Mouse (Mus musculus): ENCODE results near the gene Ntm.

Gene Ntm

DNA sequence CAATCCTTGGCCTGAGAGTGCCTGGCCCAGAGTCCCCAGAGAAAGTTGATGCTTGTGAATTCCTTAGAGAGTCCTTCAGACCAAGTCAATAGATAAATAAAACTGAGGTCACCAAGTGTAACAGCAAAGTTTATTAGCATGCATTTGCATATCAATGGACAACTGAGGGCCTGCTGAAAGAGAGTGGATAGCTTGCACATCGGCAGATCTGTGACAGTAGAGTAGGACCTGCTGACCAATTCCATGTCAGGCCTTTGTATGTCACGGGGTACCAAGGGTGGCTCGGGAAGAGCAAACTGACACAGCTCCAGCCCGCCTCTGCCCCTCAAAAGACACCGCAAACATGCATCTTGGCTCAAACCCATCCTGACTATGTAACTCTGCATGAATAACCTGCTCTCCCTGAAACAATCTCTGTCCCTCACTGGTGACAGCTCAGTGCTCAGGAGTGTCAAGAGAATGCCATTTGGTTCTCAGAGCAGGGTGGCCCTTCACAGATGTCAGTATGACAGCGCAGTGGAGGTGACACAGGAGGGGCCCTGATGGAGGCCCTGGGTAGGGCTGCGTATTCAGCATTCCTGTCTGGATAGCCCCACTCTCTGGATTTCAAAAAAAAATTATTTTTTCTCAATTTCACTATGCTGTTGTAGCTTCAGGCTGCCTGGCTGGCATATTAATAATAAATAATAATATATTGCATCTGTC, 305.0 kb downstream of the Ntm start:
- no peak for DNase-seq (ENCODE audit: low spot score)

DNA sequence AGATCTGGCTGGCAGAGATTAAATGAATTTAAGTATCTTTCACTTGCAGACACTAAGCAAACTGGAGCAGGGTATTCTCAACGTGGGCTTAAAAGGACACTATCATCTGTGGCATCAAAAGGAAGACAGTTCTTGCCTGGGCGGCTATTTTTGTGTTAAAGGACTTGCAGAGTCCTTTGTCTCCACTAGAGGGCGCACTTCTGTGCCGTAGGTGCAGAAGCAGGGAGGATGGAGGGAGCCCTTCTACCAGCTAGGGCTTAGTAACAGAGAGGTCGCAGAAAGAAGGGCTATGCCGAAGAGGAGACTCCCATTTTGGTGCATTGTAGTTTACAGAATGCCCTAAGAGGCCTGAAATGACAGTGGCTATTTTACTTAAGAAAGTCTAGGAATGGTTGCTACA, 308.1 kb downstream of the Ntm start:
- peak; percentile 45 for DNase-seq (ENCODE audit: low spot score)

DNA sequence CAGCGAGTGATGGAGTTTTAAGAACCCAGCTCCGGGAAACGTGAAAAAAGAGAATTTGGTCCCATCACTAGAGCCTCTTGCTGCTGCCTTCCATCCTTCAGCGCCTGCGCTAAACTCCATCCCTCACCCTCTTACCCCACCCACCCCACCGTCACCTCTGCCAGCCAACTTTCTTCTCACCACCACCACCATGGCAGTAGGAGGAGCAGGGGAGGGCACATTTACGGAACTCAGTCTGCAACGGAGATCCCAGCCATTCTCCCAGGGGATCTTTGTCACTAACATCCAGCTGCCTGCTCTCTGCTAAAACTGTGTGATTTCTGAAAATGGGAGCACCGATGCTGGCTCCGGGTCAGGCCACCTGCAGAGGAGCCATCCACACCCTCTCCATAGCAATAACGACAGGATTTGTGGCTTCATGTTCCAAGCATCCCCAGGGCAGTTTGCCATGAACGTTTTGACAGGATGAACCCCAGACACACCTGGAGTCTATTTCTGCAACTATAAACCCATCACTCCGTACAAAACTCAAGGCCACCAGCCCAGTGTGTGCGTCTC, 309.2 kb downstream of the Ntm start:
- DNase-seq (ENCODE audit: low spot score) = no peak

DNA sequence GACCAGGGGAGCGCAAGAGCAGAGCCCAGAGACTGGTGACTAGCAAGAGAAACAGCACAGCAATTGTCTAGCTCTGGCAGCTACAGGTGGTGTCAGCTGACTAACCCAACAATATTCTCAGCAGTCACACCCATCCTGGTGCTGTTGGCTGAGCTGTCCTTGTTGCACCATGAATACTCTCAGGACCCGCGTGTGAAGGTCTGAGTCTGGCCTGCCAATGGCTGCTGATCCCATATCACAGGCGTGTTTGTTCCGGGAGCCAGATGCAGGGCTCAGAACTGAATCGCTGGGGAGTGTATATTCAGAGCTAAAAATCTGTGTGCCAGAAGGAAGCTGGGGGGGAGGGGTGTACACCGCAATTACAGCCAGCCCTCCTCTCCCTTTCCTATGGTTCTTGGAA, 310.1 kb downstream of the Ntm start:
- DNase-seq (ENCODE audit: low spot score) = no peak

DNA sequence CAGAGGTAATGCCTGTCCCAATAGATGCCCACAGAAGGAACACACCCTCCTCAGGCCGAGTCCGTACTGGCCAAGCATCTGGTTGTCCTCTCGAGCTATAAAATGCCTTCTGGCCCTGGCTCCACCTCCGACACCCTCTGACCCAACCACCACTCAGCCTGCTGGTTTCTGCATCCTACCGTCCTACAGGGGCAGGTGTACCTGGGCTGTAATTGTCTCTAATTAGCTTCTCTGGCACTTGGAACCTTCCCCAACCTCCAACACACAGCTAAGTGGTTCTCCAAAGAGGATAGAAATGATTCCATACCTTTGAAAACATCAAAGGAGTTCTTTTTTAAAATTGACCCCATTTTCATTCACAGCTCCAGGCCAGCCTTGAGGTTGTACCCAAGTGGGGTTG, 311.1 kb downstream of the Ntm start:
- no peak for DNase-seq (ENCODE audit: low spot score)

DNA sequence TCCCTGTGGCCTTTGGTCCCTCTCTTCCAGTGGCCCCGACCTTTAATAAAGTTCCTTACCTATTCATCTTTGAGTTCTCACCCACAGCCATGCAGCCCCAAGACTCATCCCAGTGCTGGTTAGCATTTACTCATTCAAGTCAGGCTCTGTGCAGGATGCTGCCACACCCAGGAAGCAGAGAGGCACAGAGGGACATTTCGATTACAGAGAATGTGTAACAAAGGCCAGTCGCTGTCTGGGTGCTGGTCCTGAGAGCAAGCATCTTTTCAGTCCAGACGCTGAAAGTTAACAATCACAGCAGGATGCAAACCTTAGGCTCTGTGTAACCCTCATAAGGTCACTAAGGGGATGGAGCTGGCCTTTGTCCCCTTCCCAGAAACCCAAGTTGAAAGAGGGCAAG, 311.7 kb downstream of the Ntm start:
- no peak for DNase-seq (ENCODE audit: low spot score)

DNA sequence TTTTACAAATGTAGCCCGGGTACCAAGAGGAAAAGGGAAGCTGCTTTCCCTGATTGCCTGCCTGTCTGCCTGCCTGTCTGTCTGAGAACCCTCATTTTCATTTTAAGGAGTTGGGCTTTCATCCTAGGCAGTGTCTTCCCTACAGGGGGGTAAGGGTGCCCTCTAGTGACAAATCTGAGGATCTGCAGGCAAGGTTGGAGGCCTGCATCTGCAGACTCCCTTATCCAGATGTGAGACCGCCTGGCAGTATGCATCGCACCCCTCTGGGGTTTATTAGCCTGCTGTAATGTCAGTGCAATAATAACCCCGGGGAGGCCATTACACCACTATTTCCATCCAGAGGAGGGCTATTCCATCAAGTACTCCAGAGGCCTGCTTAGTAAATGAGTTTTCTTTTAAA, 312.3 kb downstream of the Ntm start:
- DNase-seq (ENCODE audit: low spot score) = peak; percentile 58

DNA sequence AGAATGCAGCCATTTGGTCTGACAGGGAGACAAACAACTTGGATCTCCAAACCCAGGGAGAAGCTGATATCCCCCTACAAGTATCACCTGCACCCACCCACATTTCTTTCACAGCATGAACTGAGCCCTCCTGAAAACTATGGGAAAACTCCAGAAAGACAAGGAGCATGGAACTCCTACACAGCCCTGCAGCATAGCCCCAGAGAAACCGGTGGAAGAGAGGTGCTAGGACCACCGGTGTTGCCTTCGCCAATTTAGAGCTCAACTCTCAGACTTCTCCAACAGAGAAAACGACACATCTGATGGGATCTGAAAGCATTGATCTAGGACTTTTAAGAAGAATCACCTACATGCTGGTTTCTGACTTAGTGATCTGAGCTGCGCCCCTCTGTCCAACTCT, 312.7 kb downstream of the Ntm start:
- no peak for DNase-seq (ENCODE audit: low spot score)

DNA sequence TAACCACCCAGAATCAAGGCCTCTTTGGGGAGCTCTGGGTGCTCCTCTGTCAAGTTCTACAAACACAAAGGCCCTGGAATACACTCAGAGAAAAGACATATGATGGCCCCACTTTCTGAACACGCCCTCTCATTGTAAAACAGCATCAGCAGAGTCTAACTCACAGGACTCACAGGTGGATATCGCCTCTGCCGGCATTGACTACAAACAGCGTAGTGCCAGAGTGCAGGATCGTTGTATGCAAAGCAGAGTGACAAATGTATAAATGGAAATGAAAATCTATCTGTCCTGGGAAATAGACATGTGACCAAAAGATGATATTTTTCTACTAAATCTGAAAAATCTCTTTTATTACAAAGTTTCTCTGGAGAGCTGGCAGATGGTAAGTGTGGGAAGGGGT, 314.7 kb downstream of the Ntm start:
- DNase-seq (ENCODE audit: low spot score) = no peak

DNA sequence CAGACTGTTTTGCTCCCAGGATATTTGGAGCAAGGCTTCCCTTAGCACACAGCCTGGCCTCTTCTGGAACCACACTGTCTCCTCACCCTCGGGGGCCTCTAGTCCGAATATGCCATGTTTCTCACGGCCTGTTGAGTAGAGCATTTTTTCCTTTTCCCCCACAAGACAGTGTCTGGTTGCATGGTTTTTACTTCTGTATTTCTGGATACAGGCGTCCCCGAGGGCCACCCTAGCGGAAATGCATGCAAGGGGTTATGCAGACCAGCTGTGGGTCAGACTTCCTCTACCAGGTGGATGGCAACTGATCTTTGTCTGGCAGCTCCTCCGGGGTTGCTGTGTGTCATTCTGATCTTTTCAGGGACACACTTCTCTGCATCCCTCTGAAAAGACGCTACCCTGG, 315.2 kb downstream of the Ntm start:
- no peak for DNase-seq (ENCODE audit: low spot score)

DNA sequence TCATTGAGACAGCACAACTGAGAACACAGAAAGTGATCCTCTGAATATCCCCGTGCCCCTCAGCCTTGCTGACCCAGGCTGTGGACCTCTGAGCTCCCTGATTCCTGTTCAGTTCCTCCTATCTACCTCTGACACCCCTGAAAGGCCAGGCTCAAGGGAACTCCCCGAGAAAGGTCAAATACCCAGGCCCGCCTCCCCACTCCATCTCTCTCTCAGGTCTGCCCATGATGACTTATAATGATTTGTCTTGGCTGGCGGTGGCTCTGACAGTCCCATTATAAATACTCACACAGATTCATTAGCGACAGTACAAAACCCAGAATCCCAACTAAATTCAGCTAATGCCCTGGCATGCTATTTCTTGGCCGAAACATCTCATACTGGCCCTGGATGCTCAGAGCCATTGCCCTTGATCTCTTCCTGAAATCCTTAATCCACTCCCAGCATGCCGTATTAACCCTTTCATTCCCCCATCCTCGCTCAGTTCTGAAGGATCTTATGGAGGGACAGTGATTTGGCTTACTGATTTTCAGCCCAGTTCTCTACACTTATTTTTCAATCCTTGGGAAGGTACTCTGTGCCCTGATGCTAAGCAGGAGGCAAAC, 317.0 kb downstream of the Ntm start:
- no peak for DNase-seq (ENCODE audit: low spot score)

DNA sequence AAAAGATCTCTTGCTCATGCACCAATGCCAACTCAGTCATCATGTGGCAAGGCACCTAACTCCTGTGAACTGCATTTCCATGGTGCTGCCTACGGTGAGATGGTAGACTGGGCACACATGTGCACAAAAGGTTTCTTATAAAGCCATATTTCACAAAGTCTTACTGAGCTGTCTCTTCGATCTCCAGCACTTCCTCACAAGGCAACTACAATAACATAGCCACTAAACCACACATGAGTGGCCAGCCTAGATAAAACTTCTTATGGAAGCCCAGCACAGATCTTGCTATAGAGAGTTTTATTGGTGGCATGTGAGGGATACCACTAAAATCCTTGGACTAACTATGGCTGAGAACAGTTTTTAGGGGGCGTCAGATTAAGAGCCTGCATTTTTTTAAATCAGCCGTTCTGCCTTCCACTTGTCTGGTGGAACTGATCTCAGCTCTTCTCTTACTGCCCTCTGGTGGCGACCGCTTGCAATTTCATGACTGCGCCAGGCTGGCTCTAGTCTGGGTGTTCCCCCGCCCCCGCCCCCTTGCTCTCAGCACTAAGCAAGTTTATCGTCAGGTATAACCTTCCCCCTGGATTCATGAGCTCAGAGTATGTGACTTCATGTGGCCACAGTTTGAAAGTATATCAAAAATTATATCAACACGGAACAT, 319.8 kb downstream of the Ntm start:
- DNase-seq (ENCODE audit: low spot score) = peak; percentile 76

DNA sequence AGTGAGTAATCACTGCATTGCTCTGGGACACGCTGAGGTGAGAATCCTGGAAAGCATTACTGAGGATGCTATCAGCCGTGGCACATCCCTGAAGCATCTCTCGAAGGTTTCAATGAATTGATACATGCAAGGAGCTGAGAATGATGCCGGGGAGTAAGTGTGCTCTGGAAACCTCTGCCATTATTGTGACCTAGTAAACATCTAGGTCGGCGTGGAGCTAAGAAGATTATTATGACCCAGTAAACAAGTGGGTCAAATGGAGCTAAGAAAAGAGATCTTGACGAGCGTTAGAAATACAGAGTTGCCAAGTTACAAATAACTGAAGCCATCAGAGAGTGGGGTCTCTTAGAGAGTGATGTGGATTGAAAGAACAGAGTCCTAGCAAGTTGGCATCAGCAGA, 325.6 kb downstream of the Ntm start:
- DNase-seq (ENCODE audit: low spot score) = no peak

DNA sequence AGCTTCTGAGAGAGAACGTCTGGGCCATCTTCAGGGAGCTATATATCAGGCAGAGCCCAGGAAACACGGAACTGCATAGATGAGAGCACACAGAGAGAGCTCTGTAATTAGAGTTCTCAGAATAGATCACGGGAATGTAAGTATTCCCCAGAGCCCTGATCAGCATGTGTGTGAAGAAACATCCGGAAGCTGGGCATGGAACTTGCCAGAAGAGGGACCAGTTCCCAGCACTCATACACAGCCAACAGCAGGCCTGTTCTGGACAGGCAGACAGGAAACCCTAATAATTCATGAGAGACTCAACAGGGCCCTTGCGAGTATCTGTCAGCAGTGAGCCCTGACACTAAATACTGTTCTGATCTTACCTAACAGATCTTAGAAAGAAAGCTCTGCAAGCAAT, 345.8 kb downstream of the Ntm start:
- DNase-seq (ENCODE audit: low spot score) = no peak

DNA sequence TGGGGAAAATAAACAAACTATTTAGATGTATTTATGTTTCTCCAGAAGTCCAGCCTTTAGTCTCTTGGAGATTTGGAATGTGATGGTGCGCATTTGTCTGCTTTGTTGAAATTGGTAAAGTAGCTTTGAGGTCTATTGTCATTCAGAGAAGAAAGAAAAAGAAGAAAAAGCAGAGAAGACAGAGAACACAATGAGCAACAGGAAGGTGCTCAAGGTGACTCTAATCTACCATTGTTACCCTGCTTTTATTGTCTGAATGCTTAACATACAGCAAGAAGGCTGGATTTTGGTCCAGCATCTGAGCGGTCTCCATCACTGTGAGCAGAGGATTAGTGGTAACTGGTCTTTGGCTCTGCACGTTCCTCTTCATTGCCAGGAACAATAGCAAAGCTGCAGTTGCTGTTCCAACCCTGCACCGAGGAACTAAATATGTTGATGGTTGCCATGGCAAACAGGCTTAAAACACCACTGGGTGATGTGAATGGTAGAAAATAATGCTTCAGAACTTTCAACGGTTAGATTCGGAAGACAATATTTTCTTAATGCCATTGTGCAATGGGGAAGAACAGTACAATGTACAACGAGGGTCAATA, 350.8 kb downstream of the Ntm start:
- peak; percentile 41 for DNase-seq (ENCODE audit: low spot score)

DNA sequence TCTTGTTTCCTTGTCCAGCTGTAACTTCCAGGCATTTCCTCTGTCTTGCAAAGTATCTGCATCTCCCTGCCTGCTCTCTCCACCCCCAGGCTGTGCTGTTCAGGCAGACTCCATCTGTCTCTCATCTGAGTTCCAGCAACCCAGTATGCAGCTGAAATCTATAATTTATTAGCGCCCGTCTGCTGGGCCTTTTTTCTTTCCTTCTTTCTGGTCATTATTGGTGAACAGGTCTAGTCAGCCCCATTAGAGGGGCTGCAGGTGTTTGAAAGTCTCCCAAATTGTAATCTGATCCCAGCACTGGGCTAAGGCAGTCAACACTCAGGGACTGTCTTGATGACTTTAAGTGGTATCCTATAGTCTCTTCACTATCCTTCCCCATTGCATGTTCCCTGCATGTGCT, 352.1 kb downstream of the Ntm start:
- peak; percentile 54 for DNase-seq (ENCODE audit: low spot score)

DNA sequence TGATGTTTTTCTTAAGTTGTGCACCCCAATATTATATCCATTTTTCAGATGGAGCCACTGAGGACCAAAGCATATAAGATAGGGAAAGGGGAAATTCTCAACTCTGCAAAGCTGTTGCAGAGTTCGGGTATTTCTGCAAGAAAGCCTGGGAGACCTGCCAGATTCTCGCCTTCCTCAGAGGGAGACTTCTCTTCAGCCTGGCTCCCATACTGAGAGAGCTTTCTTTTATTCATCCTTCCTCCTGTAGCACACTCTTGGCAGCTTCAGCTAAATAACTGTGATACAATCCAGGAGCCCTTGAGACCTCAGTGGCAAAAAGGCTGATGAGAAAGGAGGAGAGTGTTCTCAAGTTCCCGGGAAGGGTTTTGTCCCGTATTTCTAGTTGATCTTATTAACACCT, 365.3 kb downstream of the Ntm start:
- DNase-seq (ENCODE audit: low spot score) = no peak

DNA sequence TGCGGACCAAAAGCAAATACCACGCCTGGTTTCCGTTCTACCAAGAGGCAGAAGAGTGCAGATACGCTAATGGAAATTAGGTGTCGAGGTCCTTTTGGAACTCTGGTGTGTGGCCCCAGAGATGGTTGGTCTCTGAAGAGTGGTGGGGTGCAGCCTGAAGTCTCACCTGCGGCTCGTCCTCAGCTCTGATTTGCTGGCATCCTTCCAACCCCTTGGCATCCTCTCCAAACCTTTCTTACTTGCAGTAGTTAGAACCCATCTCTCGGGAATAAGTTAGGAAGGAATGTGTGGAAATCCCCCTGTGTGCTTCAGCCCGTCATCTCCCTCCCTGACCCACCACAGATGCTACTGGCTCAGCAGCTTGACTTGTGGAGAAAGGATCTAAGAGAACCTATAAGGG, 367.6 kb downstream of the Ntm start:
- no peak for DNase-seq (ENCODE audit: low spot score)

DNA sequence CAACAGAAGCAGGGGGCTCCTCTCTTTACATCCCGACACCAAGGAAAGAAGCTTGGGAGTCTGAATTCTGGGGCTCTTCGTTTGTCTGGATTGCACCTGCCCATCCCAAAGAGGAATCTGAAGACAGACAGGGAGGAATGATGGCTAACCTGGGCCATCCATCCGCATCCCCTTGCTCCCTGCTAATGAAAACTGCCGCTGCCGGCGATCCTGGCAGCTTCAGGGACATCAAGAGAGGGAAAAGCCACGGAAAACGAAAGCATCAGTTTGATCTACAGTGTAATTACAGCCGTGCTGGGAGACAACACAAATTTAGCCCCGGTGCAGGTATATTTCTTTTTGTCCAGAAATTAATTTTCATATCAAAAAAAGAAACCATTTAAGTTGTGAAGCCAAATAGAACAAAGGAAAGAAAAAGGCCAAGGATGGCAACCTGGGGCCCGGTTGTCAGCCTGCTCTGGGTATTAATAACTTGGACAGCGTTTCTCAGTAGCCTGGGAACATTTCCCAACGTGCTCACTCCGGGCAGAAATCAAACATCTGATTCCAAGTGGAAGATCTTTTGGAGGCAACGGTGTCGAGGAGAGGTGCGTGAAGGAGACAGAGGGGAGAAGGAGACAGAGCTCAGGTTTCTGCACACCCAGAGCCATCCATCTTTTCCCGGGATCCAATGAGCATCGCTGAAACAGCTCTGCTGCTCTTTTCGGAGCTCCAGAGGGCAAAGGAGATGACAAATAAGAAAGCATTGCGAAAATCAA, 368.2 kb downstream of the Ntm start:
- DNase-seq (ENCODE audit: low spot score) = no peak

DNA sequence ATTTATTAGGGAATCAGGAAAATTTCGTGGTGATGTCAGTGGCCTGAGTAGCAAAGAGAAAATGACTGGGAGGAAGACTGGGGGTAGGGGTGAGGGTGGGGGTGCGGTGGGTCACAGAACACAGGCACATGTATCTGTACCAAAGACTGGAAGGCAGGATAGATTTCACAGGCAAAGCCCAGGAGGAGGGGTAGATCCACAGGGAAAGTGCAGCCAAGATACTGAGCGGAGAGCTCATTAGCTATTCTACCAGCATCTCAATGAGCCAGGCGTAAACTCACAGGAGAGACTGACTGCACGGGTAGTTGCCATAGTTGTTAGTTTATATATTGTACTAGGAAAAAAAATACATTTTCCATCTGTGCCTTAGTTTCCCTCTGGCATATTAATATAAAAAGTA, 375.6 kb downstream of the Ntm start:
- DNase-seq (ENCODE audit: low spot score) = no peak

DNA sequence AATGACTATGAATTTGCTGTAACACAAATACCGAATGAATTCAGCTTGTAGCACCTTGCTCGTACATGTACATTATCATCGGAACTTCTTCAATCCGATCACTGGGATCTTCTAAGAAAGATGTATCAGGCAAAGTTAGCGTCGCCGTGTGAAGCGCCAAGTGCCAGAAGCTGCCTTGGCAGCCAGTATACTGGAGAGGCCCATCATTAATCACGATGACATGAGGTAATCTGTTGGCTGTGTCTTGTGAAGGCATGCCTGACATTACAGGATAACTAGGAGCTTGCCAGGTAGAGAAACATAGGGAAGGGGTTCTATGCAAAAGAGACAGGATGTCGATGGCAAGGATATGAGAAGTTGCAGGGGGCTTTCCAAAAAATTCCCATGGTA, 376.6 kb downstream of the Ntm start:
- no peak for DNase-seq (ENCODE audit: low spot score)

DNA sequence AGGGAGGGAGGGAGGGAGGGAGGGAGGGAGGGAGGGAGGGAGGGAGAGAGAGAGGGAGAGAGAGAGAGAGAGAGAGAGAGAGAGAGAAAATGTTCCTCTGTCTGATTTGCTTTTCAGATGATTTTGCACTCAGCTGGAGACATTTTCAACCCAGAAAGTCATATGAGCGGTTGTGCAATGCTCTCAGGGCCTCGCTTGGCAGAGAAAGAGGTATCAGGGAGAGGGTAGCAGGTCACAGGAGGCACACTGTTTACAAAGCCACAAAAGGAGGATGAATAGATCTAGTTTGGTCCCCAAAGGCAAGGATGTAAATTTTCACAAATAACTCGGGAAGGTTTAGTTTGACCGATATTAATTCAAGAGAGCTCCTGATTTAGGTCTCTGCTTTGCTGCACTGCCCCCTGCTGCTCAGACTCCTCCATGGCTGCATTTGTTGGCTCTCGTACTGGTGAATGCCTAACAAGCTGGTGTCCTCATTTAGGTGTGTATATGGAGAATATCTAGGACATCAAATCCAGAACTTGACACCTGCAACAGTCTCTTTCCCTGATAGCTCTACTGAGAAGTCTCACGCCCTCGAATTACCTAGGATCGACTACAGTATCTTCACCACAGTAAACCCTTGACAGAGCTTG, 377.1 kb downstream of the Ntm start:
- peak; percentile 79 for DNase-seq (ENCODE audit: low spot score)

All from layer of hippocampus, adult 11-12 months (tissue).